Mouse (Mus musculus) ES-E14 (cell line): ENCODE data around the gene Gm49393. TPM values are rescaled to one million over a fixed set of nuclear protein-coding genes. Genes with fewer than 3 reads are reported as not detected.

Experiments used
- total RNA-seq: library from RNA; depleted of rRNA; stranded (reverse); fragments of 300-350 nt; gene quantifications from 2 replicates; pipeline ENCODE4 v1.2.3, GENCODE M21; 2012; rRNA removed

Gene Gm49393
- total RNA-seq, 1 experiment: not detected

Other genes starting within 250 kb of the Gm49393 start
- gene BC051665, start 149.2 kb downstream of the Gm49393 start, total RNA-seq: not detected in 2 replicates
- not detected in 2 replicates for gene Ctsll3, start 132.7 kb downstream of the Gm49393 start, total RNA-seq
- gene 4930486L24Rik, start 71.1 kb downstream of the Gm49393 start, total RNA-seq: 1.6 and 2.9 TPM in 2 replicates
- 0.53 TPM in 1 of 2 replicates, not detected in the other for gene Gm49392, start 38.7 kb downstream of the Gm49393 start, total RNA-seq
- gene Ctla2b, start 38.1 kb downstream of the Gm49393 start, total RNA-seq: 0.67 TPM in 1 of 2 replicates, not detected in the other
- gene Tpbpb, start 30.7 kb downstream of the Gm49393 start, total RNA-seq: not detected in 2 replicates
- 0.26 and 1.5 TPM in 2 replicates for gene Gm49391, start 981 bp upstream of the Gm49393 start, total RNA-seq
- 2.0 and 10.2 TPM in 2 replicates for gene Ctla2a, start 1.0 kb upstream of the Gm49393 start, total RNA-seq
- 0.98 TPM in 1 of 2 replicates, not detected in the other for gene Tpbpa, start 6.4 kb upstream of the Gm49393 start, total RNA-seq
- gene Ctsj, start 70.4 kb upstream of the Gm49393 start, total RNA-seq: 2.4 TPM in 1 of 2 replicates, not detected in the other
- gene Ctsq, start 105.0 kb upstream of the Gm49393 start, total RNA-seq: 0.18 TPM in 1 of 2 replicates, not detected in the other
- gene Ctsr, start 228.7 kb upstream of the Gm49393 start, total RNA-seq: 0.22 TPM in 1 of 2 replicates, not detected in the other